Mouse (Mus musculus) ES-E14 (cell line): ENCODE results near the gene Snrpa.

Source experiments
- CHD2 ChIP-seq: IDR thresholded peaks from 2 replicates; pipeline ENCODE4 v1.6.1; 2014; ENCODE audit warnings: mild to moderate bottlenecking, low read depth, low read length, inconsistent platforms
- HCFC1 ChIP-seq: IDR thresholded peaks from 2 replicates; pipeline ENCODE4 v1.6.1; 2012; ENCODE audit warnings: low read length, inconsistent platforms, borderline replicate concordance; ENCODE audit not compliant: insufficient read depth

- TF ChIP-seq HCFC1 (no peak), CHD2 (no peak)
These were observed 40.1 kb downstream of the Snrpa start for GRCm38 (mm10) chr7:27156005-27156404.
